Mouse (Mus musculus): ENCODE data around the gene Nt5c2. TPM values are rescaled to one million over a fixed set of nuclear protein-coding genes. Genes with fewer than 3 reads are reported as not detected.
A peak's percentile ranks its signal among the peaks of the same experiment; 100 is the strongest.

Nt5c2 gene
- polyA plus RNA-seq, 1 experiment from 2014 or later: 67.1 TPM

GRCm38 (mm10) chr19:46960101-46961046 is 54.6 kb downstream of the Nt5c2 start:
- 41% methylated on average over 13 of the region's 13 CpGs for WGBS (ENCODE audit: insufficient replicate concordance)
- H3K4me3 ChIP-seq: peak overlapping the region; percentile 88
- no peak for ATAC-seq
- no peaks in the 10 kb centered on the region for H3K27me3 ChIP-seq (replicated peaks)
- H3K4me2 ChIP-seq: peak overlapping the region; percentile 82
- H3K4me1 ChIP-seq: peaks cover 67% of the 10 kb centered on the region
- H3K36me3 ChIP-seq: peaks cover 5% of the 10 kb centered on the region; the same call in 1 of the 2 replicates
- H3K9ac ChIP-seq: peak overlapping the region; percentile 88
- H3K27ac ChIP-seq: peak overlapping the region; percentile 94
- H3K9me3 ChIP-seq (replicated peaks): no peaks in the 10 kb centered on the region

DNA sequence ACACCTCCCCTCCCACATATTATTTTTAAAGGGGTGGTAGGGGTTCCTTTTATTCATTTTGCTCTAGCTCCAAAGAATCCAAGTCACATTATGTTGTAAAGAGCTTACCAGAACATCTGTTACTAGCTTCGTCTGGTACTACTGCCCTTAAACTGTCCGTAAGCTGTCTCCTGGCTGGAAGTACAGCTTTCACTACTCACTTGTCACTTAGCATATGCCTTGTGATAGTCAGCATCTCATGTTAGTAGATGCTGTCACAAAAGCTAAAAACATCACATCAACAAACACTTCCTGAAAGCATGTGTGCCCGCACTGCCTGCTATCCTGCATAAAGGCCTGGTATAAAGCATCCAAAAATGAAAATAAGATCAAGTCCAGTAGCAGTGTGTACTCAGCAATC is 55.4 kb downstream of the Nt5c2 start:
- Histone ChIP-seq H3K27me3 (replicated peaks) (no peaks in the 10 kb centered on the region), H3K36me3 (peaks cover 13% of the 10 kb centered on the region; the same call in 1 of the 2 replicates), H3K9ac (peak overlapping the region; percentile 88; the same call in 1 of the 2 replicates), H3K4me2 (peak overlapping the region; percentile 82), H3K4me3 (peak overlapping the region; percentile 88; the same call in 1 of the 2 replicates), H3K27ac (peak overlapping the region; percentile 94), H3K9me3 (replicated peaks) (no peaks in the 10 kb centered on the region), H3K4me1 (peaks cover 67% of the 10 kb centered on the region)
- WGBS (ENCODE audit: insufficient replicate concordance): 77% methylated on average over 3 of the region's 3 CpGs
- no peak for ATAC-seq

DNA sequence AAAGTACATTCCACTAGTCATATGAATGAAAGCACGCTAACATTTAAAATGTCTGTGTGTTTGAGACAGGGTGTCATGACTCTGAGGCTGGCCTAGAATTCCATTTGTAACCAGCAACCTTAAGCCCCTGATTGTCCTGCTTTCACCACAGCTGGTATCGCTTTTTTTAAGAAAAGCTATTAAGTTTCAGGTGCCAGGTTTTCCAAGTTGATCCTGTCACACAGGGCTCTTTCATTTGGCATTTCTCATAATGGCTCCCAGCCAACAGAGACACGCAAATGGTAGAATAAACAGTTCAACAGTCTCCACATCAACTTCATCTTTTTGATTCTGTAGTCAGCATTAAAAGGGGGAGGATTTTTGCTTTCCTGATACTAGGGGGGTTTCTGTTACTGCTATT is 56.4 kb downstream of the Nt5c2 start:
- Histone ChIP-seq H3K27ac (peak overlapping the region; percentile 57), H3K9me3 (replicated peaks) (no peaks in the 10 kb centered on the region), H3K9ac (no peak overlapping the region), H3K4me3 (no peak overlapping the region), H3K27me3 (replicated peaks) (no peaks in the 10 kb centered on the region), H3K36me3 (peaks cover 16% of the 10 kb centered on the region; the same call in 1 of the 2 replicates), H3K4me1 (peaks cover 64% of the 10 kb centered on the region), H3K4me2 (peak overlapping the region; percentile 30; the same call in 1 of the 2 replicates)
- no peak for ATAC-seq
- 81% methylated on average over 3 of the region's 3 CpGs for WGBS (ENCODE audit: insufficient replicate concordance)

GRCm38 (mm10) chr19:46957971-46958370 is 57.0 kb downstream of the Nt5c2 start:
- Histone ChIP-seq H3K4me1 (peaks cover 61% of the 10 kb centered on the region), H3K36me3 (peaks cover 18% of the 10 kb centered on the region), H3K9ac (peak overlapping the region; percentile 49), H3K4me2 (peak overlapping the region; percentile 45), H3K4me3 (no peak overlapping the region), H3K27me3 (replicated peaks) (no peaks in the 10 kb centered on the region), H3K9me3 (replicated peaks) (no peaks in the 10 kb centered on the region), H3K27ac (peak overlapping the region; percentile 87)
- 80% methylated on average over 4 of the region's 4 CpGs for WGBS (ENCODE audit: insufficient replicate concordance)
- no peak for ATAC-seq

- H3K4me1 ChIP-seq: peaks cover 56% of the 10 kb centered on the region
- 25% methylated on average over 5 of the region's 5 CpGs for WGBS (ENCODE audit: insufficient replicate concordance)
- H3K27me3 ChIP-seq (replicated peaks): no peaks in the 10 kb centered on the region
- H3K4me3 ChIP-seq: no peak overlapping the region; the same call in 1 of the 2 replicates
- H3K27ac ChIP-seq: peak overlapping the region; percentile 87
- peak overlapping the region; percentile 45 for H3K4me2 ChIP-seq
- no peaks in the 10 kb centered on the region for H3K9me3 ChIP-seq (replicated peaks)
- ATAC-seq: peak; percentile 73
- H3K9ac ChIP-seq: peak overlapping the region; percentile 10; the same call in 1 of the 2 replicates
- peaks cover 27% of the 10 kb centered on the region for H3K36me3 ChIP-seq
These were observed 58.0 kb downstream of the Nt5c2 start for GRCm38 (mm10) chr19:46957001-46957400.

DNA sequence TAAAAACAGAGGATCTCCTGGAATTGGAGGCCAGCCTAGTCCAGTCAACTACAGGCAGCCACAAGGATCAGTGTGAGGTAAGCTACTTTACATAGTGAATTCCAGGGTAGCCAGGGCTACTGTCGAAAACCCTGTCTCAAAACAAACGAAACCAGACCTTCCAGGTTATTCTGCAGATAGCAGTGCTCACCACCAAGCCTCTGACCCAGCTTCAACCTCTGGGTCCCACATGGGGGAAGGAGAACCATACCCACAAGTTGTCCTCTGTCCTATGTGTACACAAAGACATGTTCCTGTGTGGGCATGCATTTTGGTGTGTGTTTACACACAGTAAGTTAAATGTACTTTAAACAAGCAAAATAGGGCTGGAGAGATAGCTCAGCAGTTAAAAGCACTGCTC is 58.5 kb downstream of the Nt5c2 start:
- H3K36me3 ChIP-seq: peaks cover 28% of the 10 kb centered on the region
- H3K4me2 ChIP-seq: peak overlapping the region; percentile 45
- WGBS (ENCODE audit: insufficient replicate concordance): 66% methylated on average over 2 of the region's 2 CpGs
- peak overlapping the region; percentile 10; the same call in 1 of the 2 replicates for H3K9ac ChIP-seq
- 0 out of 2 replicates have a peak, but pooled peaks have one; percentile 25 for ATAC-seq
- H3K4me1 ChIP-seq: peaks cover 56% of the 10 kb centered on the region
- no peaks in the 10 kb centered on the region for H3K9me3 ChIP-seq (replicated peaks)
- no peaks in the 10 kb centered on the region for H3K27me3 ChIP-seq (replicated peaks)
- H3K4me3 ChIP-seq: no peak overlapping the region
- peak overlapping the region; percentile 87 for H3K27ac ChIP-seq

DNA sequence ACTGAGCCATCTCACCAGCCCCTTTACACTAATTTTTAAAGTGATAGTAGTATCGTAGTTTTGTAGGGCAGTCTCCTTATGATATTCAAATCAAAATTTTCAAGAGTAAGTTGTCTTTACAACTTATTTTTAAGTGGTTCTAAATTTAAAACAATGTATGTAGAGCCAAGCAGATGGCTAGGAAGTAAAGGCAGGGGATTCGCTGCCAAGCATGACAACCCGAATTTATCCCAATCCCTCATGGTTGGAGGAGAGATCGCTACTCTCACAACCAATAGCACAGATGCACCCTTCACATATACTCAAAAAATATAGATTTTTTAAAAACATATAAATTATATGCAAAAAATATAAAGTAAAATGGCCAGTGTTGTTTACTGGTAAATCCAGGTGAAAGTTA is 59.3 kb downstream of the Nt5c2 start:
- Histone ChIP-seq H3K9me3 (replicated peaks) (no peaks in the 10 kb centered on the region), H3K4me1 (peaks cover 51% of the 10 kb centered on the region), H3K27me3 (replicated peaks) (no peaks in the 10 kb centered on the region), H3K4me2 (no peak overlapping the region), H3K27ac (no peak overlapping the region), H3K4me3 (no peak overlapping the region), H3K36me3 (peaks cover 36% of the 10 kb centered on the region), H3K9ac (no peak overlapping the region)
- 92% methylated on average over 4 of the region's 4 CpGs for WGBS (ENCODE audit: insufficient replicate concordance)
- no peak for ATAC-seq

GRCm38 (mm10) chr19:46953536-46953935 is 61.4 kb downstream of the Nt5c2 start:
- Histone ChIP-seq H3K27ac (no peak overlapping the region), H3K4me2 (no peak overlapping the region), H3K36me3 (peaks cover 52% of the 10 kb centered on the region), H3K9ac (no peak overlapping the region), H3K9me3 (replicated peaks) (no peaks in the 10 kb centered on the region), H3K27me3 (replicated peaks) (no peaks in the 10 kb centered on the region), H3K4me1 (peaks cover 30% of the 10 kb centered on the region), H3K4me3 (no peak overlapping the region)
- whole genome bisulfite sequencing (ENCODE audit: insufficient replicate concordance): 94% methylated on average over 3 of the region's 3 CpGs
- no peak for ATAC-seq

- no peaks in the 10 kb centered on the region for H3K27me3 ChIP-seq (replicated peaks)
- 75% methylated on average over 5 of the region's 5 CpGs for WGBS (ENCODE audit: insufficient replicate concordance)
- no peak overlapping the region for H3K9ac ChIP-seq
These were observed 62.0 kb downstream of the Nt5c2 start for GRCm38 (mm10) chr19:46952986-46953385.

GRCm38 (mm10) chr19:46944341-46944740 is 70.6 kb downstream of the Nt5c2 start:
- H3K36me3 ChIP-seq: peaks cover 70% of the 10 kb centered on the region
- no peak overlapping the region for H3K9ac ChIP-seq
- ATAC-seq: no peak
- H3K27ac ChIP-seq: no peak overlapping the region
- H3K9me3 ChIP-seq (replicated peaks): no peaks in the 10 kb centered on the region
- no peak overlapping the region for H3K4me3 ChIP-seq
- 78% methylated on average over 6 of the region's 6 CpGs for WGBS (ENCODE audit: insufficient replicate concordance)
- H3K4me2 ChIP-seq: no peak overlapping the region
- H3K27me3 ChIP-seq (replicated peaks): no peaks in the 10 kb centered on the region
- H3K4me1 ChIP-seq: no peaks in the 10 kb centered on the region

More at GRCm38 (mm10) chr19:46952986-46953385, 62.0 kb downstream of the Nt5c2 start:
- H3K4me2 ChIP-seq: no peak overlapping the region
- peaks cover 25% of the 10 kb centered on the region for H3K4me1 ChIP-seq
- no peak for ATAC-seq
- no peak overlapping the region for H3K4me3 ChIP-seq
- H3K27ac ChIP-seq: no peak overlapping the region
- H3K9me3 ChIP-seq (replicated peaks): no peaks in the 10 kb centered on the region
- H3K36me3 ChIP-seq: peaks cover 57% of the 10 kb centered on the region

DNA sequence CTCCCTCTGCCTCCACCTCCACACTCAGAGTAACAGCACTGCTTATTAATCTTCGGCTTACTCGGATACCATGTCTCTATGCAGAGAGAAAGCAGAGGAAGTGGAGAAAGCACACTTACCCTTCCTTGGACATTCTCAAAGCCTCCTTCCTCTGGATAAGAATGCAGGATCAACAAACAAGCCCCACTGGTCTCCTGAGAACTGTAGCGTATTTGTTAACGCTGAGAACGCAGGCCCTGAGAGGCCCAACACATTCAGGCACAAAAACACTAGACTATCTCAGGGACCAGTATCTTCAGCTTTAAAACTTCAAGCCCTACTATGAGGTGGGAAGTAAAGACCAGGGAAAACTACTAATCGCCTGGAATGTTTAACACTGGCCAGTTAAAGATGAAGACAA is 77.8 kb downstream of the Nt5c2 start:
- H3K27me3 ChIP-seq (replicated peaks): no peaks in the 10 kb centered on the region
- H3K4me2 ChIP-seq: no peak overlapping the region
- no peaks in the 10 kb centered on the region for H3K9me3 ChIP-seq (replicated peaks)
- peaks cover 36% of the 10 kb centered on the region for H3K4me1 ChIP-seq
- H3K27ac ChIP-seq: 0 out of 2 replicates have a peak overlapping the region, but pooled peaks have one; percentile 6
- H3K36me3 ChIP-seq: peaks cover 33% of the 10 kb centered on the region
- no peak overlapping the region for H3K4me3 ChIP-seq
- H3K9ac ChIP-seq: no peak overlapping the region
- no peak for ATAC-seq
- WGBS (ENCODE audit: insufficient replicate concordance): 69% methylated on average over 6 of the region's 6 CpGs

GRCm38 (mm10) chr19:46934025-46934424 is 80.9 kb downstream of the Nt5c2 start:
- H3K4me1 ChIP-seq: peaks cover 44% of the 10 kb centered on the region
- no peak overlapping the region for H3K9ac ChIP-seq
- H3K4me2 ChIP-seq: no peak overlapping the region
- 73% methylated on average over 4 of the region's 4 CpGs for WGBS (ENCODE audit: insufficient replicate concordance)
- H3K36me3 ChIP-seq: peaks cover 18% of the 10 kb centered on the region
- H3K4me3 ChIP-seq: no peak overlapping the region
- ATAC-seq: no peak
- peak overlapping the region; percentile 32; the same call in 1 of the 2 replicates for H3K27ac ChIP-seq
- H3K9me3 ChIP-seq (replicated peaks): no peaks in the 10 kb centered on the region
- no peaks in the 10 kb centered on the region for H3K27me3 ChIP-seq (replicated peaks)

Data from liver, embryonic 12.5 days (tissue).